Mouse (Mus musculus) heart, embryonic 15.5 days (tissue): ENCODE data around the gene Rgs21. TPM values are rescaled to one million over a fixed set of nuclear protein-coding genes. Genes with fewer than 3 reads are reported as not detected.

Experiments used
- ATAC-seq: fragments of 200-750 bp; cut with Nextera tagmentation; replicated peaks from 2 replicates; pipeline ENCODE4 v1.8.0; 2017; ENCODE audit warnings: low read depth, moderate TSS enrichment; ENCODE audit not compliant: insufficient number of reproducible peaks, insufficient read depth, low FRiP score
- H3K27ac ChIP-seq: fragments of 300-500 bp; sonication (generic); 2 replicates; pipeline ENCODE4 v1.5.1; 2015; ENCODE audit warnings: mild to moderate bottlenecking, inconsistent platforms
- H3K27me3 ChIP-seq: fragments of 300-500 bp; sonication (generic); 2 replicates; pipeline ENCODE4 v1.6.1; 2015; ENCODE audit warnings: inconsistent platforms
- H3K36me3 ChIP-seq: fragments of 300-500 bp; sonication (generic); 2 replicates; pipeline ENCODE4 v1.6.1; 2015; ENCODE audit warnings: mild to moderate bottlenecking, inconsistent platforms
- H3K4me1 ChIP-seq: fragments of 300-500 bp; sonication (generic); replicated peaks from 2 replicates; pipeline ENCODE4 v1.6.1; 2015; ENCODE audit warnings: inconsistent platforms
- H3K4me2 ChIP-seq: fragments of 300-500 bp; sonication (generic); 2 replicates; pipeline ENCODE4 v1.6.1; 2015; ENCODE audit warnings: inconsistent platforms, mild to moderate bottlenecking, moderate library complexity
- H3K4me3 ChIP-seq: fragments of 300-500 bp; sonication (generic); 2 replicates; pipeline ENCODE4 v1.5.1; 2015; ENCODE audit warnings: mild to moderate bottlenecking, inconsistent platforms
- H3K9ac ChIP-seq: fragments of 300-500 bp; sonication (generic); 2 replicates; pipeline ENCODE4 v1.6.1; 2015; ENCODE audit warnings: mild to moderate bottlenecking, inconsistent platforms
- H3K9me3 ChIP-seq: fragments of 300-500 bp; sonication (generic); replicated peaks from 2 replicates; pipeline ENCODE4 v1.6.1; 2016; ENCODE audit warnings: inconsistent platforms
- WGBS: fragments of 180-500 bp; shearing (Covaris S2); methylation state at CpG from one replicate; pipeline ENCODE4 v1.1.7; 2015; ENCODE audit warnings: mixed read lengths; 5-methylcytosine and 5-hydroxymethylcytosine counted together
- polyA plus RNA-seq: library from polyadenylated mRNA; unstranded; fragments of >200 nt; fragmentation: Nextera tagmentation; extraction: Ambion mirVana; gene quantifications from 2 replicates; pipeline ENCODE4 v1.2.1, GENCODE M21; 2015

The Rgs21 gene
- not detected in 2 replicates for polyA plus RNA-seq

- ATAC-seq, result no peak
- 61% methylated on average over 3 of the region's 3 CpGs for WGBS
- no peaks in the 10 kb centered on the region for H3K4me1 ChIP-seq
Measured at GRCm38 (mm10) chr1:144567567-144567966, at the start of gene Rgs21. TSS of gene Rgs21 (minus strand) at chr1:144567667.

DNA sequence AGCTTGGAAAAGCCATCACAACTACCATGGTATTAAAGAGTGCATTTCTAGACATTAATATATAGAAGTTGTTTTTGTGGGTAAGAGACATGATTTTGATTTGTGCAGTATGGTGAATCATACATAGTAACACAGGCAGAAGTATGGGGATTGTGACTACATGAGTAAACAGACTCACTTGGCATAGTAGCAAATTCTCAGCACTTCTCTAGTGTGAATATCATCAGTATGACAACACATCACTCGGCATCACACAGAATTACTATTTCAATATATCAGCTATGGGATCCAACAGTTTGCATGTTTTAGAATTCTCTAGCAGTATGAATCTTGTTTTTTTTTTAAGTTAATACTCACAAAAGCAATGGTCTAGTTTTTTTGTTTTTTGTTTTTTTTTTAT lies 36.6 kb upstream of the Rgs21 start:
- H3K4me3 ChIP-seq, result no peak overlapping the region
- no peaks in the 10 kb centered on the region for H3K4me1 ChIP-seq
- H3K4me2 ChIP-seq, result no peak overlapping the region
- H3K27me3 ChIP-seq, result no peaks in the 10 kb centered on the region
- no peak for ATAC-seq
- no peaks in the 10 kb centered on the region for H3K36me3 ChIP-seq
- H3K9ac ChIP-seq, result no peak overlapping the region
- WGBS, result 89% methylated on average over 1 of the region's 1 CpGs
- H3K27ac ChIP-seq, result no peak overlapping the region
- no peaks in the 10 kb centered on the region for H3K9me3 ChIP-seq

More at GRCm38 (mm10) chr1:144567567-144567966, at the start of gene Rgs21:
- no peak within 1 kb of the TSS for H3K4me3 ChIP-seq
- H3K9ac ChIP-seq, result no peak within 1 kb of the TSS
- H3K27me3 ChIP-seq, result no peaks in the 10 kb centered on the region
- no peak within 1 kb of the TSS for H3K27ac ChIP-seq
- H3K9me3 ChIP-seq, result no peaks in the 10 kb centered on the region
- no peaks in the 10 kb centered on the region for H3K36me3 ChIP-seq
- H3K4me2 ChIP-seq, result no peak within 1 kb of the TSS

GRCm38 (mm10) chr1:144602987-144603386 lies 35.5 kb upstream of the Rgs21 start:
- no peaks in the 10 kb centered on the region for H3K27me3 ChIP-seq
- no peaks in the 10 kb centered on the region for H3K9me3 ChIP-seq
- H3K9ac ChIP-seq, result no peak overlapping the region
- H3K36me3 ChIP-seq, result no peaks in the 10 kb centered on the region
- no peak overlapping the region for H3K4me3 ChIP-seq
- no peak overlapping the region for H3K27ac ChIP-seq
- ATAC-seq, result no peak
- WGBS, result 79% methylated on average over 2 of the region's 2 CpGs
- H3K4me2 ChIP-seq, result no peak overlapping the region
- no peaks in the 10 kb centered on the region for H3K4me1 ChIP-seq

DNA sequence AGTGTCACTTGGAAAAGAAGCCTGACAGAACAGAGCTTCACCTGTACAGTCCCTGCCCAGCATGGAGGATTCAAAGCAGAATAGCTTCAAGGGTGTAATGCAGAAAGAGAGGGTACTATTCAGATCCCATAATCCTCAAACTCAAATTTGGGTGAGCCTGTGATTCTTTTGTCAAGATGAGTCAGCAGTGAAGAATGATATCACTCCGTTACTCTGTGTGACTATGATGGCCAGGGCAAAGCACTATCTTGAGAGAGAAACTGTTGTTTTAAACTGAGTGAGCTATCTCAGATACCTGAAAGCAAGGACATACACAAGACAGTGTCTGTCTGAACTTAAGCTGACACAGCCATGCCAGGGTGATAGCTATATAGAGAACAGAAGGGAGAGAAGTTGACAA lies 11.9 kb upstream of the Rgs21 start:
- no peak overlapping the region for H3K4me2 ChIP-seq
- H3K4me1 ChIP-seq, result no peaks in the 10 kb centered on the region
- H3K27me3 ChIP-seq, result no peaks in the 10 kb centered on the region
- no peaks in the 10 kb centered on the region for H3K36me3 ChIP-seq
- H3K27ac ChIP-seq, result no peak overlapping the region
- ATAC-seq, result no peak
- 47% methylated on average over 1 of the region's 1 CpGs for WGBS
- no peak overlapping the region for H3K4me3 ChIP-seq
- no peak overlapping the region for H3K9ac ChIP-seq
- no peaks in the 10 kb centered on the region for H3K9me3 ChIP-seq

DNA sequence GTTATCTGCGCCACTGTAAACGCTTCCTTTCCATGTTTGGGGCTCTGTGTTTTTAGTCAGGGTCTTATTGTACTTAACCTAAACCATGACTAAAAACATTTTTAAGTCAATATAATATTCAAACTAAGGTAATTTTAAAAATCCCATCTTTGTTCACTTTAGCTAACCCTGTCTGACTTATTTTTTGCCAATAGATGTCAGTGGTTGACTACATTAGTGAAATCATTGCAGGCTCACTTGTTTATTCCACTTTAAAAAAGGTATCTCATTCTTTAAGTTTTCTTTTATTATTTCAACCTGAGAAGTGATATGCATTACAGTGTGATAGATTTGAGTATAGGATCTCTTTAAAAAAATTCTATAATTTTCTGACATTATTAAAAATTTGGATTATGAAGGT lies 5.5 kb upstream of the Rgs21 start:
- Histone ChIP-seq H3K27ac (no peak overlapping the region), H3K4me3 (no peak overlapping the region), H3K9me3 (no peaks in the 10 kb centered on the region), H3K9ac (no peak overlapping the region), H3K27me3 (no peaks in the 10 kb centered on the region), H3K36me3 (no peaks in the 10 kb centered on the region), H3K4me1 (no peaks in the 10 kb centered on the region), H3K4me2 (no peak overlapping the region)
- no peak for ATAC-seq
- WGBS, result 86% methylated on average over 2 of the region's 2 CpGs

DNA sequence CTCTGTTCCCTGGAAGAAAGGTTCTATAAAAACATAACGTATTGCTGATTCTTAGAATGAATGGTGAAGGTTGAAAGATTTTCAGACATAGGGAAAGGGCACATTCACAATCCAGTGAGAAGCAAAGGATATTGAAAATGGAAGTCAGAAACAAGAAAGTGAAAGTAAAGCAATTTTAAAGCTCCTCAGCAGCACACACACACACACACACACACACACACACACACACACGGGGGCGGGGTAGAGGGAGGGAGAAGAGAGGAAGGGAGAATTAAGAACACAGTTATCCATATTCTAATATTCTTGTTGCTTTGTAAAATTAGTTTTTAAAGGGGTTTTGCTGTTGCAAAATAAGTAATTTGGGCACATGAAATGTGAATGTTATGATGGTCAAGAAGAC lies 2.4 kb upstream of the Rgs21 start:
- no peaks in the 10 kb centered on the region for H3K36me3 ChIP-seq
- 81% methylated on average over 3 of the region's 3 CpGs for WGBS
- H3K9me3 ChIP-seq, result no peaks in the 10 kb centered on the region
- no peaks in the 10 kb centered on the region for H3K4me1 ChIP-seq
- no peak overlapping the region for H3K27ac ChIP-seq
- no peak for ATAC-seq
- no peak overlapping the region for H3K9ac ChIP-seq
- H3K27me3 ChIP-seq, result no peaks in the 10 kb centered on the region
- no peak overlapping the region for H3K4me3 ChIP-seq
- H3K4me2 ChIP-seq, result no peak overlapping the region

GRCm38 (mm10) chr1:144545142-144545541 lies 22.3 kb downstream of the Rgs21 start:
- no peak for ATAC-seq
- 71% methylated on average over 4 of the region's 4 CpGs for WGBS

DNA sequence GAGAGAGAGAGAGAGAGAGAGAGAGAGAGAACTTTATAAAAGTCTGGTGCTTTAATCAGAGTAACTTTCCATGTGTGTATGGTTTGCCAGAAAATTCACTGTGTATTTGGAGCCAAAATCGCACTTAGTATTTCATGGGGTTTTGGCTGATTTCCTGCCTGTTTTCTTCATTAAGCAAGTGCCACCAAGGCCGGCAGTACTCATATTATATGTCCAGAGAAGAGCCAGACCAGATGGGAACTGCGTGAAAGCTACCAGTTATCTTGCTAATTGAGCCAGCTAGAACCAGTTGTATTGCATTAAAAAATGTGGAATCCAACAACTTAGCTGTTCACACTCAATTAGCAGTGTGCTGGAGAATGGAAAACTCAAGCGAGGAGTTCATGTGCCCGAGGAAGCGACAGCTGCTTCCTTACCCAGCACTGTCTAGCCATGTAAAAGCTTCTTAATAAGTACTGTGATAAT lies 22.9 kb downstream of the Rgs21 start:
- Histone ChIP-seq H3K4me2 (no peak overlapping the region), H3K9ac (no peak overlapping the region), H3K36me3 (no peaks in the 10 kb centered on the region), H3K9me3 (no peaks in the 10 kb centered on the region), H3K4me3 (no peak overlapping the region), H3K27ac (no peak overlapping the region), H3K4me1 (no peaks in the 10 kb centered on the region), H3K27me3 (no peaks in the 10 kb centered on the region)
- no peak for ATAC-seq
- 63% methylated on average over 6 of the region's 6 CpGs for WGBS

More at GRCm38 (mm10) chr1:144545142-144545541, 22.3 kb downstream of the Rgs21 start:
- Histone ChIP-seq H3K36me3 (no peaks in the 10 kb centered on the region), H3K4me1 (no peaks in the 10 kb centered on the region), H3K27ac (no peak overlapping the region), H3K4me2 (no peak overlapping the region), H3K9me3 (no peaks in the 10 kb centered on the region), H3K4me3 (no peak overlapping the region), H3K27me3 (no peaks in the 10 kb centered on the region), H3K9ac (no peak overlapping the region)

GRCm38 (mm10) chr1:144531746-144532145 lies 35.7 kb downstream of the Rgs21 start:
- 90% methylated on average over 1 of the region's 1 CpGs for WGBS

GRCm38 (mm10) chr1:144517878-144518426 lies 49.5 kb downstream of the Rgs21 start:
- no peaks in the 10 kb centered on the region for H3K36me3 ChIP-seq
- no peaks in the 10 kb centered on the region; the same call in 1 of the 2 replicates for H3K4me1 ChIP-seq
- no peak overlapping the region for H3K4me2 ChIP-seq
- no peaks in the 10 kb centered on the region for H3K27me3 ChIP-seq
- H3K9me3 ChIP-seq, result no peaks in the 10 kb centered on the region
- H3K9ac ChIP-seq, result no peak overlapping the region
- H3K4me3 ChIP-seq, result no peak overlapping the region
- H3K27ac ChIP-seq, result no peak overlapping the region
- WGBS, result 53% methylated on average over 5 of the region's 5 CpGs
- no peak for ATAC-seq

More at GRCm38 (mm10) chr1:144531746-144532145, 35.7 kb downstream of the Rgs21 start:
- Histone ChIP-seq H3K9me3 (no peaks in the 10 kb centered on the region), H3K4me3 (no peak overlapping the region), H3K4me1 (no peaks in the 10 kb centered on the region), H3K4me2 (no peak overlapping the region), H3K9ac (no peak overlapping the region), H3K36me3 (no peaks in the 10 kb centered on the region), H3K27me3 (no peaks in the 10 kb centered on the region), H3K27ac (no peak overlapping the region)
- no peak for ATAC-seq

- no peak for ATAC-seq
- no peak overlapping the region for H3K4me2 ChIP-seq
- H3K4me3 ChIP-seq, result no peak overlapping the region
- H3K27me3 ChIP-seq, result no peaks in the 10 kb centered on the region
- 0 out of 2 replicates have a peak, but pooled peaks cover 5% of the 10 kb centered on the region for H3K4me1 ChIP-seq
- H3K36me3 ChIP-seq, result no peaks in the 10 kb centered on the region
- 25% methylated on average over 1 of the region's 1 CpGs for WGBS
- no peaks in the 10 kb centered on the region for H3K9me3 ChIP-seq
- no peak overlapping the region for H3K9ac ChIP-seq
- H3K27ac ChIP-seq, result no peak overlapping the region
Measured at GRCm38 (mm10) chr1:144502241-144502640, 65.2 kb downstream of the Rgs21 start.

- Histone ChIP-seq H3K4me1 (0 out of 2 replicates have a peak, but pooled peaks cover 5% of the 10 kb centered on the region), H3K9me3 (no peaks in the 10 kb centered on the region), H3K27ac (no peak overlapping the region), H3K4me2 (no peak overlapping the region), H3K36me3 (no peaks in the 10 kb centered on the region), H3K4me3 (no peak overlapping the region), H3K9ac (no peak overlapping the region), H3K27me3 (no peaks in the 10 kb centered on the region)
- no peak for ATAC-seq
- WGBS, result 73% methylated on average over 4 of the region's 4 CpGs
Measured at GRCm38 (mm10) chr1:144500423-144500822, 67.0 kb downstream of the Rgs21 start.
